Mouse (Mus musculus): ENCODE data around the gene Ang2.

DNA sequence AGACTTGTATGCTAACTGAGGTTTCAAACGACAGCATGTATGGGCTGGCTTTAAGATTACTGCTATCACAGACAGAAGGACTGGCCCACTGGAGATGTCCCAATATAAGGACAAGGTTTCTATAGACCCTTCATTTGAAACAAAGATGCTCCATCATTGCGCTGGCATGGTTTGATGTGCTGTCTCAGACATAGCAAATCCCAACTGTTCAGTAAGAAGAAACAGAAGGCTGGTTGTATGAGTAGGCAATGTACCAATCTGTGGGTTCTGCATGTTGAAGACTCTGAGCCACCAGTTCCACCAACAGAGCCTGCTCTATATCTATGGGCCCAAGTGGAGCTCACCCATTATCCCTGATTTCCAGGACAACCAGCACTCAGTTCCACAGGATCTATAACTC lies 4.2 kb upstream of the Ang2 start, which contains the start of gene Ear14:
- TF ChIP-seq EP300 (IDR thresholded peaks at IDR 0.05; ENCODE audit: low read length) (no peak), CTCF (conservative IDR thresholded peaks at IDR 0.05 in 1 of 2, IDR thresholded peaks at IDR 0.05 in 1 of 2; ENCODE audit: low read depth in 2 of 2, low read length in 2 of 2) (no peak), POLR2A (IDR thresholded peaks at IDR 0.05; ENCODE audit: low read depth, low read length) (no peak), MYC (IDR thresholded peaks at IDR 0.05; ENCODE audit: low read depth, low read length) (no peak), E2F4 (IDR thresholded peaks at IDR 0.05; ENCODE audit: insufficient replicate concordance, low read depth, low read length) (no peak), NELFE (IDR thresholded peaks at IDR 0.05; ENCODE audit: low read depth, low read length) (no peak), ELF1 (IDR thresholded peaks at IDR 0.05; ENCODE audit: low read depth, low read length) (no peak), ZNF384 (IDR thresholded peaks at IDR 0.05; ENCODE audit: low read depth, low read length) (no peak), KAT2A (IDR thresholded peaks at IDR 0.05; ENCODE audit: insufficient replicate concordance, low read length) (no peak)
